Mouse (Mus musculus): ENCODE results near the gene Cflar.
"Not testable (repeated sequence)": the region's sequence is repeated elsewhere in the genome, so short reads cannot be mapped to it uniquely, and the experiment has no call there.

Gene Cflar

DNA sequence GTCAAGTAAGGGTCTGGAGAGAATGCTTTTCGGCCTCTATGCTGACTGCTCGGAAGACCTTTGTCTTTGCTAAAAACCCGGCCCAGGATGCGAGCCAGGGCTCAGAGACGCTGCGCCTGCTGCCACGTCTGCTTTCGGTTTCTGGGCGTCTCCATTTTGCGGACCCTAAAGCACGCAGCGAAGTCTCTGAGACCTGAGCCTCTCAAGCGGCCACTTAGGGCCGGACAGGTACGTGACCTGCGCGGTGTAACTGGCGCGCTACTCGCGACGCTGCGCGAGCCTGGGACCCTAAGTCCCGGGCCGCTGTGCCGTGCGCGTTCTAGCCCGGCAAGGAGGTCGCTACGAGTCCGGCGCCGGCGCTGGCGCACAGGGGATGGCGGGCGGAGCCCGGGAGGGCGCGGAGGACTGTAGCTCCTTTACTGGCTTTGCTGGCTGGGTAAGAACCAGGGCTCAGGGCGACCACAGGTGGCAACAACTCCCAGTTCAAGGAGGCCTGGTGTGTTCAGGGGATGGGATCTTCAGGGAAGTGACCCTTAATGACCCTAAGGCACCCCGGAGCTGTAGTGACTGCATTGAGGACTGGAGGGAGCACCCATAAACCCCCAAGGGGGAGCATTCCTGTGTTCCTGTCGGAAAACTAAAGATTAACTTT is at the start of gene Cflar:
Gene Cflar, plus strand, starts transcription at position 144 of the 652 bp plus-strand sequence.
- DNase-seq (ENCODE audit: low read depth, low spot score), result peak; percentile 65

DNA sequence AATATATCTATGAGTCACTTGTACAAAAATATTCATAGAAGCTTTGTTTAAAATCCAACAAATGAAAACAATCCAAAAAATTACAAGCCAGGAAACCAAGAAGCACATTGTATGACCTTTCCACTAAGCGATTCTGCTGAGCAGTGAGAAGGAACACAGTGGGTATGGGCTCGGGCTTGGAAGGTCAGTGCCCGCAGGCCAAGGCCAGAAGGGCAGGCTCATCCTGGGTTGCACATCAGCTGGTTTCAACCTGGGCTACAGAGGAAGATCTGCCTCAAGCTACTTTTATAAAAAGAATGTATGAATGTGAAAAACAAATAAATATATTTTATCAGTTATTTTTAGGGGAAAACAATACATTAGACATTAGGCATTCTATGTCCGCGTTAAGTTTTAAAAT is 48.6 kb upstream of the Cflar start:
- DNase-seq (ENCODE audit: low read depth, low spot score), result not testable (repeated sequence)

DNA sequence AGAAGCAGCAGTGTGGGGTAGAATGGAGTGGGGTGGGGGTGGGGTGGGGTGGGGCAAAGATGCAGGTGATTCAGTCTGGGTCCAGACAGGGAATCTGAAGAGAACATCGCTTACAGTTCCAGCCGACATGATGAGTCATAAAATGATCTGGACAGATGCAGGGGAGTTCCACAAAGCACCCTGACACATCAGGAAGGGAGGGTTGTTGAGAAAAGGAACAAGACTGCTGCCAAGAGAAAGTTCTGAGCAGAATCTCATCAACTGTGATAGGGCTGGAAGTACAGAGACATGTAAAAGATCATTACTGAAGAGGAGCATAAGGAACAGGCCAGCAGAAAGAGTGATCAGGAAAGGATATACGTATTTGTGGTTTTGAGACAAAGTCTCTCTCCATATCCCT is 47.9 kb upstream of the Cflar start:
- not testable (repeated sequence) for DNase-seq (ENCODE audit: low read depth, low spot score)

DNA sequence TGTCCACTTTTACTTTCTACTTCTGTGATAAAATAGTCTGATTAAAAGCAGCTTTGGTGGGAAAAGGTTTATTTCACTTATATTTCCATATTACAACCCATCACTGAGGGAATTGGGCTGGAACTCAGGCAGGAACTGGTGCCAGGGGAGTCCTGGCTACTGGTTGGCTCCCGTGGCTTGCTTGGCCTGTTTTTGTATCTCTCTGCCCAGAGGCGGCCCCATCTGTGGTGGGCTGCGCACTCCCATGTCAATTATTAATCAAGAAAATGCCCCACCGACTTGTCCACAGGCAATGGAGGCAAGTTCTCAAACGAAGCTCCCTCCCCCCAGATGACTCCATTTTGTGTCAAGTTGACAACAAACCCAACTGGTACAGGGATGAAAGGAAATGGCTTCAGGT is 43.1 kb upstream of the Cflar start:
- DNase-seq (ENCODE audit: low read depth, low spot score), result no peak

DNA sequence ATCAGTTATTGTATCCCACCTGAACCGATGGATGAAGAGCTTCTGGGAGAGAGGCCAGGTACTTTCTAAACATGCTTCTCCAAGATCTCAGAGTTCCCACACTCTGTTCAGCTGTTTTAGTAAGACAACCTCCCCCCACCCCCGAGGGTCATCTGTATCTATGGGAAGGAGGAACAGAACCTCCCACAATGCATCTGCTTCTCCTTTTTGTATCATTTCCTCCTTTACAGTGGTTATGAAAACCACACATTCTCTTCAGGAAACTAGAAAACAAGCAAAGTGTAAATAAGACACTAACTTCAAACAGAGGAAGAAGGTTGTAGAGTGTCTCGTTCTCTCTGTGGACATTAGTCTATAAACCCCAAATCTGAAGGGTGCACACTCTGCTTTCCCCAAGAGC is 41.7 kb upstream of the Cflar start:
- not testable (repeated sequence) for DNase-seq (ENCODE audit: low read depth, low spot score)

DNA sequence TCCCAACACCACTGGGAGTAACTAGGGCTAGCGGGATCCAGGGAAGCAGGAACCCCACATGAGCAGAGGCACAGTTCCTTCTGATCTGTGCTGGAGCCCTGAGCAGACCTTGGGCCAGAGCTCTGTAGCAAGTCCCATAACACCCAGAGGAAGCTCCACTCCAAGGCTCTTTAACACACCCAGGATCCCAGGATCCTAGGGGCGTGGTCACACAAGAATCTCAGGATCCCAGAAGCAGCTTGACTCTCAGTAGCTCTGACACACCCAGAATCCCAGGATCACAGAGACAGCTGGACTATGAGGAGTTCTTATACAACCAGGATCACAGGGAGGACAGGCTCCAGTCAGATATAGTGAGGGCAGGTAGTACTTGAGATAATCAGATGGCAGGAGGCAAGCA is 39.2 kb upstream of the Cflar start:
- DNase-seq (ENCODE audit: low read depth, low spot score), result no peak

DNA sequence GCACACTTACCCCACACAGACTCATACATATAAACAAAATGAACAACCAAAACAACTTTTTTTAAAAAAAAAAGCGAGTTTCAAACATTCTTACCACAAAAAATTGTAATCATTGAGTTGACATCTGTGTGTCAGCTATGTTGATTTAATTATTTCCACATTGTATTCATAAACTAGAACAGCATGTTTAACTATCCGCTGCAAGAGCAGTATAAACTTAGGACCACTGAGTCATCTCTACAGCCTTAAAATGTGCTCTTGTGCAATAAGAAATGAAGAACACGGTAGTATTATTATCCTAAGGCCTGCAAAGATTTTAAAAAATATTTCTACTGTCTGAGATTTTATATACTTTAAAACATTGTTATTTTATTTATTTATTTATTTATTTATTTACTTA is 36.3 kb upstream of the Cflar start:
- DNase-seq (ENCODE audit: low read depth, low spot score), result no peak

DNA sequence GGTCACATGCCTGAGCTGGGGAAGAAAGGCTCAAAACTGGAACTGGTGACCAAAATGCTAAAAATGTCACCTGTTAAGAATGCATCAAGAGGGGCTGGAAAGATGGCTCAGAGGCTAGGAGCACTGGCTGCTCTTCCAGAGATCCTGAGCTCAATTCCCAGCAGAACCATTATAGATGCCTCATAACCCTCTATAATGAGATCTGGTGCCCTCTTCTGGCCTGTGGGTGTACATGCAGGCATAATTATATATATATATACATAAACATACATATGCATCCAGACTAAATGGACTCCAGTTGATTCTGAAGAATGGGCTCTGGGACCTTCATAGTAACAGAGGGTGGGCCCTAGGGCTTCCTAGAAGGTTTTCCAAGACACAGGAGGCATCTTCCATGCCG is 33.7 kb upstream of the Cflar start:
- peak; percentile 57 for DNase-seq (ENCODE audit: low read depth, low spot score)

DNA sequence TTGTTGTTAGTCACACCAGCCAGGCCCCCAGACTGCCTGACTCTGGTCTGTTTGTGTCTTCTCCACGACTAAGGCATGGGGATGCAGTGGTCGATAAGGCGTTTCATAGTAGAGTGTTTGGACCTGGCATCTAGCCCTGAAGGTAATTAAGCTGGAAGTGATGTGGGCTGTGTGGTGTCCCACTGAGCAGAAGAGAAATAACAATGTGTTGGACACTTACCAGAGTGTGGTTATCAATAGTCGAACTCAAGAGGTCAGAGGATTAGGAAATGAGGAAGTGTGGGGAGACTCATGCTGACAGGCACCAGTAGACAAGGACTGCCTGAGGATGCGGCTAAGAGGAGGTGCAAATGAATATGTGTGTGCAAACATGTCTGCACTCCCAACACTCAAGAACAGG is 32.9 kb upstream of the Cflar start:
- DNase-seq (ENCODE audit: low read depth, low spot score), result not testable (repeated sequence)

DNA sequence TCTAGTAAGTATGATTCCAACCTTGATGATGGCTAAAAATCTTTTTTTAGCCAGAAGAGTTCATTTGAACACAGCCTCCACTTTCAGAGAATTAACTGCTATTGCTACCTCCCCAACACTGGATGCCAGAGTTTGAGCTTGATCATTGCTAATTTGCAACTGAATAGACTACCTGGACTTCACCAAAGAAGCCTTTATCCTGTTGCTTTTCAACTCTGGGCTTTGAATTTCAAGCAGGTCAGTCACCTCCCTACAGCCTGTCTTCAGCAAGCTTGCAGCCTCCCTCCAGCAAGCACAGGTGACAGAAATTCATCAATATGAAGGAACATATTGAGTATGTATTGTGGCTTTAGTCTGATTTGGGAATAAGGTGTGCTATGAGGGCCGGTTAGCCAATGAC is 21.9 kb upstream of the Cflar start:
- DNase-seq (ENCODE audit: low read depth, low spot score), result no peak

DNA sequence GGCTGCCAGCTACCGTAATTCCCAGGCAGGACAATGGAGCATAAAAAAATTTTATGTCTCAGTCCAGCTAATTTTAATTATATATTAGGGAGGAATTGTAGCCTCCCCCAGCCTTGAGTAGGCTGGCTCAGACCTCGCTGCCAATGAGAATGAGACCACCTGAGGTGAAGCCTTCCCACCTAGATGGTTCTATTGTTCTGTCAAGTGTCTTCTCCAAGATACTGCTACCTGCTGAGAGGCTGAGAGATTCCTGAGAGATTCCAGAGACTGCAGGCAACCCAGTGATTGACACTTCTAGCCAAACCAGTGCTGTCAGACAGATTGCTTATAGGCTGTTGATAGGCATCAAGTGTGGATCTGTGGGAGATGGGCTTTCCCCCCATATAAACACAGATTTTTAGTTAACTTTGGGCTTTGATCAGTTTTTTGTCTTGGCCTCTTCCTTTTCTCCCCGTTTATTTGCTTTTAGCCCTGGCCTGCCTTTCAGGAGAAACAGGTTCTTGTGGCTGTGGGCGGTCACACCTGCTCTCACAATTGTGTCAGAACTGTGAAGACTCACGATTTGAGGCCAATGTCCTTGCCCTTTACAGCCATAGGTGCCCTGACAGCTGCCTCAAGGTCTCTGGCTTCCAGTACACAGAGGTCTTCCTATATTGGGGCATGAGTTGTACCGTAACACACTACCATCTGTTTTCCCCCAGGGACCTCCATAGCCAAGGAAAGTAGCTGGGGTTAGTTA is 21.1 kb upstream of the Cflar start:
- DNase-seq (ENCODE audit: low read depth, low spot score), result no peak

DNA sequence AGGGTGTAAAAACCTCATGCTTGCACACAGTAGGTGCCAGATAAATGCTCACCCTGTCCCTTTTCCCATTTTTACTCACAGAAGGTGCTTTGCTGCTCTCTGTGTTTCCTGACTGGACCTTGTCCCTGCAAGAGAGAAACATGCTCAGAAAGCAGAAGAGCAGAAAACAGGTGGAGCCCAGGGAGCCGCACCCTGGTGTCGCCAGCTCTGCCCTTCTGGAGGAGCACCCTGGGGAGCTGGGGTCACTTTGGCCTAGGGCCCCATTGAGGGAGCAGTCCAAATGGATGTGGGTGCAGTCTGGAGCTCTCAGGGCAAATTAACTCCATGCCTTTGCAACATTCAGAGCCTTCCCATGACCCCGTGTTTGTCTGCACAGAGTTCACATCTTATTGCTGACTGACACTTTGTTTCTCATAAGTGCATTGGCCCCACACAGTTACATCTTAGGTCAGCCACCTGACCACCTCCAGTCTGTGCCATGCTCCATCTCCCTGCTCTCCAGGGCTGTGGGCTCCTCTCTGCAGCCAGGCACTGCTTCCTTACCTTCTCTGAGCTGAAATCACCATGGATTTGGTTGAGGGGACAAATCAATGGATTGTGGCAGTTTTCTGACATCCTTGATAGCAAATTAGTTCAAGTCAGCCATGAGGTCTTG is 20.3 kb upstream of the Cflar start:
- not testable (repeated sequence) for DNase-seq (ENCODE audit: low read depth, low spot score)

DNA sequence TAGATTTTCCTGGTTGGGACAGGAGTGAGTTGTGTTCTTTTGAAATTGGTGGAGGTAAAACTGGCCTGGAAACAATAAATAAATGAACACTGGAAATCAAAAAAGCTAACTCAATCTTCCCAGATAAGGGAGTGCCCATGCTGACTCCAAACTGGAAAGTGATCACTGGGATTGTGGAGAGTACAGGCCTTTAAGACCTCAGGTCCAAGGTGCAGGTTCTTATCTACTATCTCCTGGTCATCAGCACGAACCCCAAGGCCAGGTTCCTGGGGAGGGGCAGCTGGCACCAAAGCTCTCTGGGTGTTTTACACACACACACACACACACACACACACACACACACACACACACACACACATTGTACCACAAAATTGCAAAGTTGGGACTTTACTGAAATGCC is 19.6 kb upstream of the Cflar start:
- not testable (repeated sequence) for DNase-seq (ENCODE audit: low read depth, low spot score)

DNA sequence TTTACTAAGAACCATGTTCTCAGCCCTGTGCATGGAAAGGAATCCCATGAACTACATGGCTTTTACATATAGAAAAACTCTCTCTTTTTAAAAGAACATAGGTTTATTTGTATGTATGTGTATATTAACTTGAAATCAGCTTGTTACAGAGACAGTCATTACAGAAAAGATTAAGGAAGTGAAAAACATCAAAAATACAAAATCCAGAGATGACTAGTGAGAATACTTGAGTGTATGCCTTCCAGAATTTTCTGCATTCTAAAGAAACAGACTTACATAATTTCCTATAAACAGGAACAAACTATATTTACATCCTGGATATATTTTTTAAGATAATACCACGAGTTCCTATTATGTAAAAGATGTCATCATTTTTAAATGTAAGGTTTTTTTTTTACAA is 17.6 kb upstream of the Cflar start:
- no peak for DNase-seq (ENCODE audit: low read depth, low spot score)

DNA sequence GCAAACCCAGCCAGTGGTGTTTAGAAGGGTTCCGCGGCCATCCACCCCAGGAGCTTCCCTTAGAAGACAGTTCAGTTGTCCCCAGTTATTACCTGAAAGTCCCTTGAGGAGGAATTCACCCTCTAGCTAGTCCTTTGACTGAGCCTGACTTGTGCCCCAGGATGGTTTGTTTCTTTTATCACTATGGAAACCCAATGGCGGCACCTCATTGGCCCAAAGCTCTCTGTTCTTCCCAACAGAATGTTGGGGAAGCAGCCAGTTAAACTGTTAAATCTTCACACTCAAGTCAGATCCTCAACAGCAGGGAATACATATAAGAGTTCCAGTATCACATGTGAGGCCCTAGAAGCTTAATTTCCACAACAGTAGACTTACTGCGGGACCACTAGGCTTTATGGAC is 15.5 kb upstream of the Cflar start, which contains the start of gene Als2cr12:
Gene Als2cr12, minus strand, starts transcription at position 180 of the 400 bp plus-strand sequence.
- DNase-seq (ENCODE audit: low read depth, low spot score), result not testable (repeated sequence)

DNA sequence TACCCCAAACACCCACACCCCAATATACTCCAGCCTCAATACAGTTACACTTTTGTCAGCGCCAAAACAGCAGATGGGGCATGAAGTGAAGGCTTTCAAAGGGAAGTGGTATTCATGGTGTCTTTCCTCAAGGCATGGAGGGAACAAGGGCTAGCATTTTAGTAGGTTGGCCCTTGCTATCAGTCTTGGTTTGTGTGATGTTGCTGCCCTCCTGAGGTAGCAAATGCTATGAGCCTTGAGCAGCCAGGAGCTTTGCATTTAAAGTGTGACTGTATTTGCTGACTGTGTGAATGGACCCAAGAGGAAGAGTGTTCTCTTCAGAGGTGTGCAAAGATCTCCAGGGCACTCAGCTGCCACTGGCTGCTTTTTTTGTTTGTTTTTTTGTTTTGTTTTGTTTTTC is 13.7 kb upstream of the Cflar start:
- peak; percentile 12 for DNase-seq (ENCODE audit: low read depth, low spot score)

DNA sequence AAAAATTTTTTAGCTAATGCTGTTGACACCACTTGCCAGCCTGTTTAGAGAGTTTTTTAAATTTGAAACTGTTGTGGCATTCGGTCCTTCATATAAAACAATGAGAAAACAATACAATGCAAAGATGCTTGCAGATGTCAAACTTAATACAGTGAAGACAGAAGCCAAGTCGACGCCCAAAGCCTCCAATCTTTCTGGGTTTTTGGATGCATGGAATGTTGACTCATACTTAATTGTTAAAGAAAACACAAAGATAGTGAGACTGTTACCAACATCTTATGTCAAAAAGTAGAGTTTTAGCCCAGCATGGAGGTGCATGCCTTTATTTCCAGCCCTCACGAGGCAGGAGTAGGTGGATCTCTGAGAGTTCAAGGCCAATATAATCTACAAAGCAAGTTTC is 12.5 kb upstream of the Cflar start:
- DNase-seq (ENCODE audit: low read depth, low spot score), result no peak

DNA sequence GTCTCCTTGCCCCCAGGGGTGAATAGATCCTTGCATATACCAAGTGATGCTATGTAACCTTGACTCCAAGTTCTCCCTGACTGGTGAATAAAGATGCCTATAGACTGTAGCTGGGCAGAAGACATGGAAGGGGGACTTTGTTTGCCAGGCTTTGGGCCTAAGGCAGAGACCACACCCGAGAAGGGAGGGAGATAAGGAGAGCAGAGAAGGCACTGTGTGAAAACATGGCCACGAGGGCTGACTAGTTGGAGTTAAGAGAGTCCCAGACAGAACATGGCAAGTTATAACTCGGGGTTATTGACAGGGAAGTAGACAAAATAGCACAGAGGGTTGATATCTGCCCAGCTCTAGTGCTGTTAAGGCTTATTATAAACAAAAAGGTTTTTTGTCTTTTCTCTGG is 11.3 kb upstream of the Cflar start:
- no peak for DNase-seq (ENCODE audit: low read depth, low spot score)

DNA sequence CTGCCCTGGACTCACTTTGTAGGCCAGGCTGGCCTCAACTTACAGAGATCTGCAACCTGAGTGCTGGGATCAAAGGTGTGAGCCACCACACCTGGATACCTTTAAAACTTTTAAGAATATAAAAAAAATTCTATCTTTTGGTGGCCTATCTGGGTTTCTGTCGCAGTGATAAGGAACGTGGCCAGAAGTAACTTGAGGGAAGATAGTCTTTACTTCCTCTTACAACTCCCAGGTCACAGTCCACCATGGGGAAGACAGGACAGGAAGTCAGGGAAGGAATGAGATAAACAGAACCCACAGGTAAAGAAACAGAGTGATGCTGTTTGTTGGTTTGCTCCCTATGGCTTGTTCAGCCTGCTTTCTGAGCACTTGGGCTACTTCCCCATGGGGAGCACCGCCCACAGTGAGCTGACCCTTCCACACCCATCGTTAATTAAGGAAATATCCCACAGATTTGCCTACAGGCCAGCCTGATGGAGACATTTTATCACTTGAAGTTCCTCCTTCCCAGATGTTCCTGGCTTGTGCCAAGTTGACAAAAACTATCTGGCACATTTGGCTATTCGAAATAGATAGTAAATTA is 10.6 kb upstream of the Cflar start:
- DNase-seq (ENCODE audit: low read depth, low spot score), result not testable (repeated sequence)

DNA sequence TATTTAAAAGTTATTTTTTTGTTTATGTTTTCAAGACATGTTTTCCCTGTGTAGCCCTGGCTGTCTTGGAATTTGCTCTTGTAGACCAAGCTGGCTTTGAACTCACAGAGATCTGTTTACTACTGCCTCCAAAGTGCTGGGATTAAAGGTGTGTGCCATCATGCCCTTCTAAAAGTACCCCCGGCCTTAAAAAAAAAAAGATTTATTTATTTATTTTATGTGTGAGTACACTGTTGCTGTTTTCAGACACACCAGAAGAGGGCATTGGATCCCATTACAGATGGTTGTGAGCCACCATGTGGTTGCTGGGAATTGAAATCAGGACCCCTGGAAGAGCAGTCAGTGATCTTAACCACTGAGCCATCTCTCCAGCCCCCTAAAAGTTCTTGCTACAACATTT is 1.3 kb upstream of the Cflar start:
- DNase-seq (ENCODE audit: low read depth, low spot score), result not testable (repeated sequence)

DNA sequence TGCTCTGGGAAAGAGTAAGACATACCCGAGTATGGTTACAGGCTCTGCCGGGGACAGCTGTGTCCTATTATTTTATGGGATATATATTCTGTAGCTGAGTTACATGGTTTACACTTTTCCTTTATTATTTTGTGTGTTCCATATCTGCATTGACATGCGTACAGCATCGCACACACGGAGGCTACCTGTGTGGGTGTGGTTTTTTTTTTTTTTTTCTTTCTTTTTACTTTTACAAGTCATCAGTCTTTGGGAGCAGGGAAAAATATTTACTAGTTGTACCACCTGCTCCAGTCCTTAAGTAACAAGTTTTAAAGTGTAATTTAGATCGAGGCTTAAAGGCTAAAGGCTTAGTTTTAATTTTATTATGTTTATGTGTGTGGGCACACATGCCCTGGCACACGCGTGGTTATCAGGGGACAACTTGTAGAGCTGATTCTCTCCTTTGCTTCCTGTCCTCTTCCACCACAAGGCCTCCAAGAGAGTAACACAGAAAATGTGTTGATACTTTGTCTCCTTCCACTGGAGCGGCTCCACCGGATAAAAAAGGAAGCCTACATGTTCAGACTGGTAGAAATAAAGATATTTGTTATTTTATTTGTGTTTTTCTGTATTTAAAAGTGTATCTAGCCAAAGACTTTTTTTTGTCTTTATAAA is 470 bp upstream of the Cflar start:
- no peak for DNase-seq (ENCODE audit: low read depth, low spot score)

All from mesoderm, embryonic 11.5 days (tissue).